Mouse (Mus musculus): ENCODE data around the gene Stam.

GRCm38 (mm10) chr2:14127629-14128028, 53.7 kb downstream of the Stam start:
- TF ChIP-seq CTCF (IDR thresholded peaks at IDR 0.05; ENCODE audit: borderline replicate concordance, insufficient read depth, low read depth, low read length) (no peak), POLR2A (IDR thresholded peaks at IDR 0.05; ENCODE audit: borderline replicate concordance, insufficient read depth, low read length) (no peak)

Data from cerebellum, adult 2 months (tissue).